Mouse (Mus musculus) megakaryocyte, embryonic 14.5 days (primary cell): ENCODE data around the gene Anks3.

Experiments used
- FLI1 ChIP-seq: IDR thresholded peaks from 2 replicates; pipeline ENCODE4 v1.6.1; 2012; ENCODE audit warnings: low read length, inconsistent platforms, mixed read lengths
- GATA1 ChIP-seq: IDR thresholded peaks from 3 replicates; pipeline ENCODE4 v1.6.1; 2012; ENCODE audit warnings: mixed read lengths, low read length, inconsistent platforms, borderline replicate concordance

GRCm38 (mm10) chr16:4935931-4936703 is 27.9 kb downstream of the Anks3 start:
- TF ChIP-seq GATA1, result no peak
- TF ChIP-seq FLI1, result no peak
